Mouse (Mus musculus): ENCODE data around the gene Smg7. TPM values are rescaled to one million over a fixed set of nuclear protein-coding genes. Genes with fewer than 3 reads are reported as not detected.
A peak's percentile ranks its signal among the peaks of the same experiment; 100 is the strongest.

The Smg7 gene
- total and polyA plus RNA-seq, 3 experiments, result 32.1 to 53.9 (median 52.4) TPM

- DNase-seq (ENCODE audit: low read depth, low spot score), result no peak
- Histone ChIP-seq H3K79me2 (ENCODE audit: control insufficient read depth, insufficient read depth, low read length, poor library complexity) (no peaks in the 10 kb centered on the region), H3K36me3 (ENCODE audit: control insufficient read depth in 1 of 2, insufficient read depth in 2 of 2, low read length in 2 of 2) (peaks cover 0 to 38% of the 10 kb centered on the region in 2 experiments; a peak in 2 of 4 replicates), H3K27me3 (ENCODE audit: control insufficient read depth in 1 of 2, insufficient read depth in 2 of 2, low read length in 2 of 2) (no peaks in the 10 kb centered on the region), H3K4me1 (ENCODE audit: control insufficient read depth in 1 of 2, insufficient read depth in 2 of 2, low read length in 2 of 2) (no peaks in the 10 kb centered on the region), H3K4me3 (ENCODE audit: control insufficient read depth in 1 of 2, insufficient read depth in 1 of 2, low read depth in 2 of 2, low read length in 2 of 2) (no peak overlapping the region), H3K9ac (ENCODE audit: control insufficient read depth, low read depth, low read length, poor library complexity, severe bottlenecking) (no peak overlapping the region), H3K9me3 (replicated peaks; ENCODE audit: insufficient read depth, low read length) (no peaks in the 10 kb centered on the region), H3K27ac (ENCODE audit: control insufficient read depth, low read depth, low read length) (no peak overlapping the region)
- no peak for TF ChIP-seq JUND (IDR thresholded peaks at IDR 0.05; ENCODE audit: low read depth, low read length)
- no peak for TF ChIP-seq RCOR1 (IDR thresholded peaks at IDR 0.05; ENCODE audit: low read depth, low read length)
- TF ChIP-seq CHD2 (IDR thresholded peaks at IDR 0.05; ENCODE audit: low read length), result no peak
- TF ChIP-seq MAX (IDR thresholded peaks at IDR 0.05; ENCODE audit: low read length), result no peak
- TF ChIP-seq E2F4 (IDR thresholded peaks at IDR 0.05; ENCODE audit: borderline replicate concordance, low read depth, low read length), result no peak
- TF ChIP-seq UBTF (IDR thresholded peaks at IDR 0.05; ENCODE audit: borderline replicate concordance, insufficient read depth, low read depth, low read length), result no peak
- TF ChIP-seq HCFC1 (IDR thresholded peaks at IDR 0.05; ENCODE audit: low read depth, low read length), result no peak
- no peak for TF ChIP-seq CHD1 (IDR thresholded peaks at IDR 0.05; ENCODE audit: low read depth, low read length)
- no peak for TF ChIP-seq POLR2A (IDR thresholded peaks at IDR 0.05; ENCODE audit: control insufficient read depth in 1 of 2, insufficient read depth in 1 of 2, low read depth in 1 of 2, low read length in 2 of 2, poor library complexity in 1 of 2)
Measured at GRCm38 (mm10) chr1:152838841-152839240, 63.6 kb downstream of the Smg7 start.

- TF ChIP-seq POLR2AphosphoS2 (IDR thresholded peaks at IDR 0.05; ENCODE audit: low read length), result 0 out of 2 replicates have a peak, but pooled peaks have one; percentile 19
- no peak for TF ChIP-seq USF2 (IDR thresholded peaks at IDR 0.05; ENCODE audit: borderline replicate concordance in 1 of 2, insufficient read depth in 1 of 2, low read depth in 1 of 2, low read length in 2 of 2)
- no peak for TF ChIP-seq CTCF (IDR thresholded peaks at IDR 0.05 in 2 of 3, conservative IDR thresholded peaks at IDR 0.05 in 1 of 3; ENCODE audit: control insufficient read depth in 1 of 3, insufficient read depth in 1 of 3, low read depth in 2 of 3, low read length in 3 of 3, poor library complexity in 1 of 3, severe bottlenecking in 1 of 3)
- no peak for TF ChIP-seq ZMIZ1 (IDR thresholded peaks at IDR 0.05; ENCODE audit: low read depth, low read length)
- Histone ChIP-seq H3K79me2 (ENCODE audit: control insufficient read depth, insufficient read depth, low read length, poor library complexity) (no peaks in the 10 kb centered on the region), H3K9ac (ENCODE audit: control insufficient read depth, low read depth, low read length, poor library complexity, severe bottlenecking) (no peak overlapping the region), H3K9me3 (replicated peaks; ENCODE audit: insufficient read depth, low read length) (no peaks in the 10 kb centered on the region), H3K4me1 (ENCODE audit: control insufficient read depth in 1 of 2, insufficient read depth in 2 of 2, low read length in 2 of 2) (no peaks in the 10 kb centered on the region), H3K27ac (ENCODE audit: control insufficient read depth, low read depth, low read length) (no peak overlapping the region), H3K27me3 (ENCODE audit: control insufficient read depth in 1 of 2, insufficient read depth in 2 of 2, low read length in 2 of 2) (no peaks in the 10 kb centered on the region), H3K4me3 (ENCODE audit: control insufficient read depth in 1 of 2, insufficient read depth in 1 of 2, low read depth in 2 of 2, low read length in 2 of 2) (no peak overlapping the region), H3K36me3 (ENCODE audit: control insufficient read depth in 1 of 2, insufficient read depth in 2 of 2, low read length in 2 of 2) (peaks cover 0 to 36% of the 10 kb centered on the region in 2 experiments; a peak in 2 of 4 replicates)
- DNase-seq (ENCODE audit: low read depth, low spot score), result no peak
Measured at GRCm38 (mm10) chr1:152838026-152838702, 64.3 kb downstream of the Smg7 start.

GRCm38 (mm10) chr1:152835061-152835460, 67.4 kb downstream of the Smg7 start:
- DNase-seq (ENCODE audit: low read depth, low spot score), result no peak
- H3K4me3 ChIP-seq (ENCODE audit: control insufficient read depth in 1 of 2, insufficient read depth in 1 of 2, low read depth in 2 of 2, low read length in 2 of 2), result no peak overlapping the region
- no peaks in the 10 kb centered on the region for H3K9me3 ChIP-seq (replicated peaks; ENCODE audit: insufficient read depth, low read length)
- H3K79me2 ChIP-seq (ENCODE audit: control insufficient read depth, insufficient read depth, low read length, poor library complexity), result no peaks in the 10 kb centered on the region
- TF ChIP-seq TAL1 (IDR thresholded peaks at IDR 0.05; ENCODE audit: low read length), result no peak
- no peak for TF ChIP-seq KAT2A (conservative IDR thresholded peaks at IDR 0.05; ENCODE audit: low read depth, low read length)
- peaks cover 0 to 8% of the 10 kb centered on the region in 2 experiments; a peak in 2 of 4 replicates for H3K36me3 ChIP-seq (ENCODE audit: control insufficient read depth in 1 of 2, insufficient read depth in 2 of 2, low read length in 2 of 2)
- H3K4me1 ChIP-seq (ENCODE audit: control insufficient read depth in 1 of 2, insufficient read depth in 2 of 2, low read length in 2 of 2), result no peaks in the 10 kb centered on the region
- no peak overlapping the region for H3K27ac ChIP-seq (ENCODE audit: control insufficient read depth, low read depth, low read length)
- H3K9ac ChIP-seq (ENCODE audit: control insufficient read depth, low read depth, low read length, poor library complexity, severe bottlenecking), result no peak overlapping the region
- no peaks in the 10 kb centered on the region for H3K27me3 ChIP-seq (ENCODE audit: control insufficient read depth in 1 of 2, insufficient read depth in 2 of 2, low read length in 2 of 2)

Data from MEL (cell line).